Mouse (Mus musculus) embryonic fibroblast, embryonic 13.5 days (primary cell): Measurements from ENCODE around the gene Prss45.

ENCODE experiments used
- CTCF ChIP-seq: IDR thresholded peaks from 2 replicates; pipeline ENCODE4 v1.5.1; 2011; ENCODE audit warnings: mild to moderate bottlenecking, control low read depth, low read length, moderate library complexity, borderline replicate concordance; ENCODE audit not compliant: insufficient read depth
- POLR2A ChIP-seq: IDR thresholded peaks from 2 replicates; pipeline ENCODE4 v1.6.1; 2011; ENCODE audit warnings: low read depth, mild to moderate bottlenecking, control low read depth, low read length, moderate library complexity

DNA sequence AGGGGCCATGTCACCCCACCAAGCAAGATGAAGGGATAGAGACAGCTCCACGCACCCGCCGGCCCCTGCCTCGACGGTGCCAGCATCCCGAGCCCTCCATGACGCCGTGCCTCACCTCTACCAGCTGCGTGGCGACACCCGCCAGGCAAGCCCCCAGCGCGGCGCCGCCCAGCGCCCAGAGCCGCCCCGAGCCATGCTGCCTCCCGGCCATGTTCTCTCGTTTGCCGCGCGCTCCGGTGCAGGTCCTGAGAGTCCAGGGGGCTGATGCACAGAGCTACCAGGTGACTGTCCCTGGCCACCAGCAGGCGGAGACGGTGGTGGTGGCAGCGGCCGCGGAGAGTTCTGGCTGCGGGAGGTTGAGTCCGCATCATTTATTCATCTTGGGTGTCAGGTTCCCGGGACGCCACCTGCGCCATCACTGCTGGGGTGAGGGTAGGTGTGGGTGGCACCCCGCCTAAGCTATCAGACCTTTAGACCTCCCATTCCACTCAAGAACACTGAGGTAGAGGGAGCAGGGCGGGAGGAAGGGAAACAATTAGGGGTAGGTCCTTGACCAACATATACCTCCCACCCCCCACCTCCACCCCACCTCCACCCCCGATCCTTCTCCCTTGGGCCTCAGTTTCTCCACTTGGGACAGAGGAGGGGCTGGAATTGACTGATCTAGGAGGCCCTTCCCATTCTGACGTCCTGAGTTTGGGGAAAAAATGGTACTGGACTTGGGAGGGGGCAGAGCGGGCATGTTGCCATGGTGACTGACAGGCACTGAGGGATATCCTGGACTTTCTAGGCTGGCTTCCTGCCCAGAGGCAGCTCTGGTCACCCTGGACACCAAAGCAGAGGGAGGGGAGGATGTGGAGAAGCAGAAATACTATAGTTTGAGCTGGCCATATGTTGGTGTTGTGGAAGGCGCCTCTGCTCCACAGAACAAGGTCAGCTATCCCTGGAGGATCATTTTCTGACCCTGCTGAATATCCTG lies 39.6 kb downstream of the Prss45 start:
- no peak for TF ChIP-seq POLR2A
- TF ChIP-seq CTCF, result no peak
